Mouse (Mus musculus) 416B (cell line): ENCODE measurements at regions not wholly inside any gene's neighbourhood (a gene's known extent, or its start where the extent isn't known, plus 50 kb on each side); places are given as distances from the start of the nearest gene placed in this dataset.
A peak's percentile ranks its signal among the peaks of the same experiment; 100 is the strongest.

Source experiments
- DNase-seq: peaks from one replicate; pipeline ENCODE4 v3.0.0; 2011; ENCODE audit warnings: low read depth

- no peak for DNase-seq
Measured at GRCm38 (mm10) chr6:11647651-11648050, 259.6 kb downstream of the Ndufa4 start.

GRCm38 (mm10) chr6:11613331-11613730, 294.0 kb downstream of the Ndufa4 start:
- DNase-seq, result no peak

GRCm38 (mm10) chr6:11608214-11608613, 299.1 kb downstream of the Ndufa4 start:
- DNase-seq, result no peak

GRCm38 (mm10) chr6:11607696-11608095, 299.6 kb downstream of the Ndufa4 start:
- DNase-seq, result no peak

- no peak for DNase-seq
Measured at GRCm38 (mm10) chr6:11606055-11606454, 301.2 kb downstream of the Ndufa4 start.

- no peak for DNase-seq
Measured at GRCm38 (mm10) chr6:11605526-11605925, 301.8 kb downstream of the Ndufa4 start.

GRCm38 (mm10) chr6:11594936-11595335, 312.4 kb downstream of the Ndufa4 start:
- peak; percentile 22 for DNase-seq

GRCm38 (mm10) chr6:11593583-11594271, 313.6 kb downstream of the Ndufa4 start:
- peak; percentile 76 for DNase-seq

GRCm38 (mm10) chr6:11576091-11576490, 331.2 kb downstream of the Ndufa4 start:
- no peak for DNase-seq

- no peak for DNase-seq
Measured at GRCm38 (mm10) chr6:11565246-11565645, 342.1 kb downstream of the Ndufa4 start.

GRCm38 (mm10) chr6:11550473-11550872, 356.8 kb downstream of the Ndufa4 start:
- DNase-seq, result no peak

GRCm38 (mm10) chr6:11547318-11547717, 360.0 kb downstream of the Ndufa4 start:
- DNase-seq, result peak; percentile 8

GRCm38 (mm10) chr6:11534930-11535880, 372.1 kb downstream of the Ndufa4 start:
- DNase-seq, result no peak

- no peak for DNase-seq
Measured at GRCm38 (mm10) chr6:11503136-11503535, 404.2 kb downstream of the Ndufa4 start.

GRCm38 (mm10) chr6:11494427-11494826, 412.9 kb downstream of the Ndufa4 start:
- no peak for DNase-seq

- no peak for DNase-seq
Measured at GRCm38 (mm10) chr6:11476950-11477349, 430.3 kb downstream of the Ndufa4 start.
